Mouse (Mus musculus) myocyte (in vitro differentiated cells): ENCODE measurements around the gene Syndig1.

Experiments used
- E2F4 ChIP-seq: IDR thresholded peaks from one replicate; pipeline ENCODE4 v1.6.1; 2011; ENCODE audit warnings: mild to moderate bottlenecking, control low read depth, moderate library complexity; ENCODE audit not compliant: insufficient read depth
- MYOD1 ChIP-seq, 3 experiments: IDR thresholded peaks; one replicate each; pipeline ENCODE4 v1.6.1; 2011; ENCODE audit warnings: control low read depth in 2 of 3, low read depth in 2 of 3, mild to moderate bottlenecking in 2 of 3, moderate library complexity in 1 of 3; ENCODE audit not compliant: insufficient read length in 2 of 3, control insufficient read depth in 1 of 3
- POLR2AphosphoS2 ChIP-seq: IDR thresholded peaks from one replicate; pipeline ENCODE4 v1.6.1; 2011; ENCODE audit warnings: low read depth, control low read depth; ENCODE audit not compliant: insufficient read length
- USF1 ChIP-seq: IDR thresholded peaks from one replicate; pipeline ENCODE4 v1.6.1; 2011; ENCODE audit warnings: low read depth, mild to moderate bottlenecking, control low read depth, moderate library complexity

GRCm38 (mm10) chr2:150003499-150003898, 174.5 kb downstream of the Syndig1 start:
- TF ChIP-seq POLR2AphosphoS2 = no peak
- no peak for TF ChIP-seq E2F4
- TF ChIP-seq MYOD1 (IDR thresholded peaks at IDR 0.05; ENCODE audit: control insufficient read depth in 1 of 3, insufficient read length in 2 of 3, low read depth in 2 of 3) = no peak
- no peak for TF ChIP-seq USF1
